8 mouse cellular contexts compared by ENCODE assay signal in genomic region chr14:39473771-39474211, GRCm38 (mm10). TPM values are rescaled to one million over a fixed set of nuclear protein-coding genes. Genes with fewer than 3 reads are reported as not detected.
DNase-seq lines count a peak whose midpoint lies in the region; ATAC-seq lines count a peak whose summit lies in the region.

No protein-coding gene starts in this region.

- no peaks in the 10 kb centered on the region for H3K36me3 ChIP-seq in heart, embryonic 12.5 days

- intact Hi-C loops in heart, postnatal 10 days (cut with DNase I): no loop called here
- intact Hi-C loops in left cerebral cortex, postnatal 36 days (cut with DNase I): loop anchor here (5.0 kb wide), 1 partner anchor 476 kb away; no protein-coding TSS in a partner anchor

- WGBS in heart, embryonic 12.5 days: 3% methylated on average over 27 of the region's 27 CpGs

- H3K4me3 ChIP-seq in heart, embryonic 12.5 days: peak overlapping the region; percentile 55

- DNase-seq in heart, postnatal 10 days: no peak
- peak; percentile 70 for DNase-seq in cerebellum, adult 9-10 months
- peak; percentile 36 to 57 for DNase-seq in frontal cortex, postnatal 14 days (ENCODE audit: low spot score in 2 of 2)
- DNase-seq in left cerebral cortex, postnatal 36 days (ENCODE audit: low spot score in 2 of 2): peak; percentile 62 to 78
- DNase-seq in right cerebral cortex, adult 2 months (ENCODE audit: low spot score in 2 of 2): peak; percentile 64 to 69
- no peak for DNase-seq in thymus, postnatal 0 days (ENCODE audit: low spot score)

- no peak overlapping the region for H3K9ac ChIP-seq in heart, embryonic 12.5 days

- peaks cover 20% of the 10 kb centered on the region for H3K4me1 ChIP-seq in heart, embryonic 12.5 days (replicated peaks)

- H3K27me3 ChIP-seq in heart, embryonic 12.5 days (replicated peaks): peaks cover 75% of the 10 kb centered on the region

- peak overlapping the region; percentile 90 for H3K4me2 ChIP-seq in heart, embryonic 12.5 days

- no peak overlapping the region for H3K27ac ChIP-seq in heart, embryonic 12.5 days (ENCODE audit: poor library complexity, severe bottlenecking)

- ATAC-seq in heart, embryonic 12.5 days (ENCODE audit: insufficient number of reproducible peaks, low FRiP score): no peak
- ATAC-seq in erythroblast, adult 5-6 weeks (replicated peaks; ENCODE audit: low FRiP score, poor library complexity, severe bottlenecking): no peak

- no peaks in the 10 kb centered on the region for H3K9me3 ChIP-seq in heart, embryonic 12.5 days (replicated peaks)

RNA-seq across cellular contexts. Expression of gene Nrg3, which starts 0.9 kb away (rescaled TPM):
- not detected in 2 replicates for polyA plus RNA-seq in heart, embryonic 12.5 days (2016; fragmentation: Nextera tagmentation; extraction: Ambion mirVana)
- total RNA-seq in heart, postnatal 10 days (2021): not detected
- 10 to 100 TPM; 66.5 to 78.1 TPM for total RNA-seq in left cerebral cortex, postnatal 36 days (2021)
- not detected in 2 replicates for total RNA-seq in erythroblast, adult 5-6 weeks (2015; ENCODE audit: low replicate concordance)
- not detected in 2 replicates for total RNA-seq in erythroblast, adult 5-6 weeks (2017; ENCODE audit: low replicate concordance)
- polyA plus RNA-seq in thymus, postnatal 0 days (2015; fragmentation: Nextera tagmentation; extraction: Ambion mirVana): 0.03 TPM in 1 of 2 replicates, not detected in the other

Comparison
In these comparisons a context has a peak if more than half of its experiments do, and no peak if none do; other contexts are left out.
1. DNase-seq: peak in cerebellum, adult 9-10 months (single experiment), frontal cortex, postnatal 14 days (2 of 2), left cerebral cortex, postnatal 36 days (2 of 2) and right cerebral cortex, adult 2 months (2 of 2); none in heart, postnatal 10 days (0 of 2) and thymus, postnatal 0 days (single experiment).
2. RNA of gene Nrg3, which starts 0.9 kb away (total RNA-seq): 66.5 to 78.1 TPM in left cerebral cortex, postnatal 36 days; not detected in heart, postnatal 10 days and not detected in erythroblast, adult 5-6 weeks; every median in the first group is over 10 times any median in the second.